Mouse (Mus musculus) mesoderm, embryonic 11.5 days (tissue): ENCODE measurements around the gene Clk3.

ENCODE experiments used
- DNase-seq: peaks from one replicate; pipeline ENCODE4 v3.0.0-alpha.2; 2012; ENCODE audit warnings: low read depth, low spot score

Clk3 gene

GRCm38 (mm10) chr9:57765364-57766351 lies at the start of gene Clk3:
Gene Clk3, minus strand, starts transcription at chr9:57765860.
- peak; percentile 64 for DNase-seq

- DNase-seq, result peak; percentile 70
Observed at GRCm38 (mm10) chr9:57814866-57815265, 49.2 kb upstream of the Clk3 start.

DNA sequence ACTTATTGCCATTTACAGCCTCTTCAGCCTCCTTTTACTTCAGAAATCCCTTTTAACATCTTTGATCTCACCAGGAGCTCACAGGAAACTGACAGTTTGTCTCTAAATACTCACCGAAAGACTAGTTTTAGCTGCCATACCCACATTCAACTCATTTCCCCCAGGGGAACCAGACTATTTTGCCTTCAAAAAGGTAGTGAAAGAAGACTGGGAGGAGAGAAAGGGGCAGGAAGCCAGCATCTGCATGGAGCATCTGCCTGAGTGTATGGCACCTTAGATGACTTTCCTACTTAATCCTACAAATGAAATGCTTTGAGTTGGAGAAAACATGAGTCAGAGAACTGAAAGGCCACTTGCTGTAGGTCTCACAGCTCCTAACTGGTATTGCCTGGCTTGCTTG lies 48.4 kb upstream of the Clk3 start:
- DNase-seq, result no peak

DNA sequence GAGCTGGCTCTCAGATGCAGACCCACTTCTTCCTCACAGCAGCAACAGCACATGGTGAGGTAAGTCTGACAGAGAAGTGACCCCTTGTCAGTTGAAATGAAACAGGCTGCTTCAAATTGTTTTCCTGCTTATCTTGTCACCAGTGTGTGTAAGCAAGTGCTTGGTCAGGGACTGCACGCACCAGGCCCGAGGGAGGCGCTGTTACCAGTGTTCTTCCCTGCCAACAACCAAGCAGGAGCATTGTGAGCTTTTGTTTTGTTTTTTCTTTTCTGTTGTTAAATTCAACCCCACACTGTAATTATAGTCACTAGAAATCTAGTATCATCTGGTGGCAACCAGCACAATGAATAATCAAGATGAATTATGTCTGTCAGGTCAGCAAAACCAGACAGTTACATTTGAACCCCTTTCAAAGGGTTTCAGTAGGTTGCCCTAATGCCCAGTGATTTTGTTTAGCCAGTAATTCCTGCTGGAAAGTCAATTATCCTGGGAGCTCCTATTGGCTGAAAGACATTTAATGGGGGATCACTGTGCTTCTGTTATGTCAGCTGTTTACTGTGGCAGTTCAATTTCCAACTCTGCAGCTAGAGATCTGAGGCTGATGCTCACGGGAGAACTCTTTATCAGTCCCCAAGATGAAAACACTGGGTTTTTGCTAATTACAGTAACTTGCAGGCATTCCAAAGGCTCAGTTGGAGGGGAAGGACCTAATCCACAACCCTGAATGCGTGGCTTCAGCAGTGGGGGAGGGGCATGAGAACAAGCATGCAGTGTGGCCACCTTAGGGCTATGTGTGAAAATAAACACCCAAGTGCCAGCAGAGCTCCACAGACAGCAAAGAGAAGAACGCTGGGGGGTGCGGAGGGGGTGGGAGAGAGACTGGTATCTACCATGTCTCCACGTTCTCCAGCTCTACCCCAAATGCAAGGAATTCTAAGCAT lies 46.4 kb upstream of the Clk3 start:
- no peak for DNase-seq

GRCm38 (mm10) chr9:57810691-57811090 lies 45.0 kb upstream of the Clk3 start:
- DNase-seq, result no peak

DNA sequence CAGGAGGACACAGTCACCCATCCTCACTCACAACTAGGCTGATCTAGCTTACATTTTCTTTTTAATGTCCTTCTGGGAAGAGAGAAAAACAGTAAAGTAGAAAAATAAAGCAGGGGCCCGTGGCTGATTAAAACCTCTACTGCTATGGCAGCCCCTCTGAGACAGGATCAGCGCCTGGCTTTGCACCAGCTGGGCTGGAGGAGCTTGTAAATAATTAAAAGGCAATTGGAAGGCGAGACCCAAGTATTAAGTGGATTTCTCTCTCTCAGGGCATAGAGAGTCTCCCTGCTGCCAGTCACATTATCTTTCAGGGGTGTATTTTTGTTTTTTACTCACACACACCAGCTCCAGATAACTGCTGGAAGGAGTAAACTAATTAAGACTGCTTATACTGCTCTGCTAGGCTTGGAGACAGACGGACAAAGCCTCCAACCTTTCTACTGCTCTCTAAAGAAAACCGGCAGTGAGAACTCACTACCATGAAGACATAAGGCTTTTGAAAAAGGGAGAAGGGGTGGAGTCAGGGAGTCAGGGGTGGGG lies 43.2 kb upstream of the Clk3 start:
- no peak for DNase-seq

DNA sequence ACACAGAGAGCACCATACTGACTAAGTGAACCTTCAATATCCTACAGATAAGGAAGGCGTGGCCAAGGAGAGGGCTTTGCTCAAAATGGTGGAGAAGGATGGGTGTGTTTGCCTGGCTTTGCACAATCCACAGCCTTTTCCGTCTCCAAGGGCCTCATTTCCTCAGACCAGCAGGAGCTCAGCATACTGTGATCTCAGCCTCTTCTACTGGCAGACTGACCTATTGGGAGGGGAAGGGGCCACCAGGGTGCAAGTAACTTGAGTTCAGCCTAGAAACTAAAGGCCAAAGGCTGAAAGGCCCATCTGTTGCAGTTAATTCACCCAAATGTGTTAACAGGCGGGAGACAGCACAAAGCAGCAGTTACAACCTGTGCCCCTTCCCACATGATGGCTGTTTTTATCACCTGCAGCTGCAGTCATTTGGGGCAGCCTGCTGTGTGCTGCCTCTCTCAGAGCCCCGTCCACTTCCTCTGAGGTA lies 41.6 kb upstream of the Clk3 start:
- DNase-seq, result peak; percentile 57

- no peak for DNase-seq
Observed at GRCm38 (mm10) chr9:57806066-57806481, 40.4 kb upstream of the Clk3 start.

- DNase-seq, result no peak
Observed at GRCm38 (mm10) chr9:57805087-57805737, 39.6 kb upstream of the Clk3 start.

DNA sequence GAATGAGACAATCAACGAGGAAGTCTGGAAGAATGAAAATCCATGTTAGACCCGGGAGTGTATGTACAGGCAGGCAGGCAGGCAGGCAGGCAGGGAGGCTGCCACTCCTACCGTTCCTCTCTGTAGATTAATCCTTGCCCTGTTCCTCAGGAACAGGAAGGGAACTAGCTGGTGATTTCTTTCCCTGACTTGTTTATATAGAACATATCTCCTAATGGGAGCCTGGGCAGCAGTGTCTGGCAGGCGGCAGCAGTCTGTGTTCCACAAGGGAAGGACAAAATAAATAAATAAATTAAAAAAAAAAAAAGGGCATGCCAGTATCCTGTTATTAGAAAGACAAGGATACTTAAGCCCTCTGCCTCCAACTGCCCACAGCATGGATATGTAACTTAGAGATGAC lies 38.2 kb upstream of the Clk3 start:
- DNase-seq, result no peak

GRCm38 (mm10) chr9:57803047-57803446 lies 37.4 kb upstream of the Clk3 start:
- no peak for DNase-seq

DNA sequence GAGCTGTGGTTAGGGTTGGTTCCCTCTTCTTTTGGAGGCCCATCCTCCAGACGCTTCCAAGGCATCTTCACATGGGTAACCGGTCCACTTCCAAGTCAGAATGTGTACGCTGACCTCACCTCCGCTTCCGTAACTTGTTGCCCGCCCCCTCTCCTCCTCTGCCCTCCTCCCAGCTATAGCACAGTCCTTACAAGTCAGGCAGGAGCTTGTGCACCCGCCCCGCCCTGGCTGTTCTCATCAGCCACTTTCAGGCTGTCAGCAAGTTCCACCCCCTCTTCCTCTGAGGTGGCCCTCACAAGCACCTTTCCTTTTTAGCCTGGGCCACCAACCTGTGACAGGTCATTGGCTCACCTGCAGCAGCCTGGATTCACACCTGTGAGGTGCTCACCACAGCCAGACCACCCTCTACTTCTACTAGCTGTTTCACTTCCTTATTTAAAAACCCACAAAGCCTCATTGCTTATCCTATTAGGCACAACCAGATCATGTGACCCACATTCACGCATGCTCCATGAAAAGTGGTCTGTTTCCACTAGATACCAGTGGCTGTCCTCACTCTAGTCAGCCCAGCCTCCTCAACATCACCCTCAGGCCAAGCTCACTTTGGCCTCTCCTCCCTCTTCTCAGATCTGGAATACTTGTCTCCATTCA lies 34.8 kb upstream of the Clk3 start:
- no peak for DNase-seq

DNA sequence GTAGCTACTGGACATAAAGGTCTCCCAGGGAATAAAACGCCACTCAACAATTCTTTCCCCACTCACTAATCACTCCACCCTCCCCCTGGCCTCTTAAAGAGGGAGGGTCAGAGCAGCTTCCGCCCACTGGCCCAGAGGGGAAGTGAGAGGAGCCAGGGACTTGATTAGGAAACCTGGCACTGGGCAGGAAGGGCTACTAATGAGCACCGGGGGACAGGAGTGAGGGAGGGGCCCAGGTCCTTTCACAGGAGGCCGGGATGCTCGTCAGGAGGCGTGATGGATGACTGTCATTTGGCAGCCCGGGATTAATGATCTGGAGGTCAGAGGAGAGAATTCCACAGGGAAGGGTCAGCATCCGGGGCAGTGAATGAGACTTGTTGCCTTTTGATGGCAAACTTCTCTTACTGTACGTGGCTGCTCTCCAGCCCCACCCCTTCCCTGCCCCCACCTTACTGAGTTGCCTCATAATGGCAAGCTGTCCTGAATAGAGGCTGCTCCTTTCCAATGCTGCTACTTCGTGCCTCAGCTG lies 33.1 kb upstream of the Clk3 start:
- peak; percentile 85 for DNase-seq

DNA sequence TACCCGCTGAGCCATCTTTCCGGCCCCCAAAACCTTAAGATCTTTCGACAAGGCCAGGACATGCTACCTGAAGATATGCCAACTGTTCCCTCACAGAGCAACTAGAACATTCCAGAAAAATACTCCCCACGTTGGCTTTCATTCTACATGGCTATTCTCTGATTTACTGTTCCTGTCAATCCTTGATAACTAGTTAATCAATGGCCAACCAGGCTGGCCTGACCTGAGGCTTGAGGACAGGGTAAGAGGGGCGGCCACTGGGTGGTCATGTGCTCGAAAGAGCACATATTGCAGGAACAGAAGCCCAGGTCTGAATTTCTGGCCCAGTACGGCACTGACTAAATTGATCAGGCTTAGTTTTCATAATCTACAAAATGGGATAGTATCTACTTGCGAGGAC lies 31.8 kb upstream of the Clk3 start:
- DNase-seq, result no peak

DNA sequence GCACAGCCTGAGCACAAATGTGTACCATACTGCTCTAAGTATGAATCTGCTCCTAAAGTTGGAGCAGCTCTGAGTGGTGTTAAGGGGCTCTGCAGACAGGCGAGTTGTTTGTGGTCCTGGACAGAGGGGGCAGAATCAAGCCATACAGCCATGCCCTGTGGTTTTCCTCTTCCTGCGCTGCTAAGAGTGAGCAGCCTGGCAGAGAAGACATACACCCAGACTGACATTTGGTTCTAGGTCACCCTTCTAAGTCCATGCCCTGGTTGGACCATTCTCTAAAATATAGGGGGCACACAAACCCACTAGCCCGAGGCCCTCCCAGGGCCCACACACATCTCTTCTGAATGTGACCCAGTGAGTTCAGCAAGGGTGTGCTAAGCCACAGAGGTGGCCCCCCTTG lies 24.1 kb upstream of the Clk3 start:
- DNase-seq, result no peak

- no peak for DNase-seq
Observed at GRCm38 (mm10) chr9:57782656-57783055, 17.0 kb upstream of the Clk3 start.

- DNase-seq, result no peak
Observed at GRCm38 (mm10) chr9:57775736-57776135, 10.1 kb upstream of the Clk3 start.

DNA sequence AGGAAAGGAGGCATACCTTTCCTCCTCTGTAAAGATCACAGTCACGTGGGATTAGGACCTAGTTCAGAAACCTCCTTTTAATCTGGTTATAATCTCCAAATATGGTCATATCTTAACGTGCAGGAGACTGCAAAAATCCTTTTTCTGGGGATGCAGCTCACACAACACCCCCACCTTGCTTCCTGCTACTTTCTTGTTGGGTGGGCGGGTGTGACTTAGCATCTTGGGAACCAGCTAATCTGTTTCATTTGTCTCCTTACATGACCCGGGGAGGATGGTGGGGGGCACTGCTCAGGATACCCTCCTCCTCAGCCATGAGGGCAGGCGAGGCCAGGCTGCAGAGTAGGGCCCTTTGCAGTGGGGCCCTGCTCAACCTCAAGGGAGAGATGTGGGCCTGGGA lies 9.4 kb upstream of the Clk3 start:
- DNase-seq, result no peak

GRCm38 (mm10) chr9:57774168-57774567 lies 8.5 kb upstream of the Clk3 start:
- DNase-seq, result peak; percentile 19

- no peak for DNase-seq
Observed at GRCm38 (mm10) chr9:57773754-57774153, 8.1 kb upstream of the Clk3 start.

DNA sequence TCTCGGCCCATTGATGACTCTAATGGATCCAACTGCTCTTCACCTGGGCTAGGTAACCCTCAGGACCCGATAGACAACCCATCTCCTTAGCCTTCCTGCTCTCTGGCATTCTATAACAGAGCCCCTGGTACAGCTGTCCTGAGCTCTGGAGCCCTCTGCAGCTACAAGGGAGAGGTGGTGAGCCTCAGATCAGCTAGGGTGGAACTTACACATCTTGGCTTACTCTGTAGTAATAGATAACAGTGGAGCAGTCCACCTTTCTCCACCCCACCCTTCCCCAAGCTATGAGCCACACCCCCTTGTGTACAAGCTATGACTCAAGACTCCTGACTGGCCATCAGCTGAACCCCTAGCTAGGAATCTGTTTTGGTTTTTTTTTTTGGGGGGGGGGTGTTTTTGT lies 5.2 kb upstream of the Clk3 start:
- DNase-seq, result no peak
